Mouse (Mus musculus) thymus, adult 18-20 months (tissue): ENCODE measurements around the gene Greb1.

Experiments
- DNase-seq, 2 experiments: peaks; one replicate each; pipeline ENCODE4 v3.0.0; 2022; ENCODE audit warnings: mixed read lengths in 2 of 2

Gene Greb1

DNA sequence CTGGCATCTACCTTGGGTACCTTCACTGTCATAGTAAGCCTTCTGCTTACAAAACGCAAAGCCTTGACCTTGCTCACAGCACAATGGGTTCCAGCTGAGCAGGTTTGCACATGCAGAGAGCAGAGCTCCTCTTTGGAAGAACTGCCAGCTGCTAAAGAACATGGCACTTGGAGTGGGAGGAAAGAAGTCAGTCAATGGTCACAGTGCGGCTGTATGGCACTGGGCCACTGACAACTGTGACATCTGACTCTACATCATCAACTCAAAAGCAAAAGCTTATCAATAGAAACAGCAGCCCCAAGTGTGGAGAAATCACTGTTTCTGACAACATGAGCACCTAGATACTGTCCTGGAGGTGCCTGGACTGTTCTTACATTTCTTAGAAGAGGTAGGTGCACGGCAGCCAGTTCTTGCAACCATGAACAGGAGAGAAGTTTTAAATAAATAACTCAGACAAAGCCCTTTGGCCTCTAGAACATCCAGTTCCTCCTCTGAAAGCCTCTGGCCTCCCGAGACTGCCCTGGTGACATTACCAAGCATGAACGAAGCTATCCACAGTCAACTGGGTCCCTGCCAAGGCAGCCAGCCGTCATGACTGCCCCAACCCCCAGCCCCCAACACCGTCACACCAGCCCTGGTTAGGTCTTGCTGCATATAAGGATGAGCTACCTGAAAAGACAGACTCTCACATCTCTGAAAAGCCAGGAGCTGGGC, 170.4 kb downstream of the Greb1 start:
- DNase-seq, result no peak
